Comparison of ENCODE assay signal across 19 mouse cellular contexts in genomic region chr2:60027166-60027565, GRCm38 (mm10).
"Had no signal": no experiment of that assay in that cellular context is flagged by ENCODE, and none has a peak within 500 bp of the region (broad histone marks: within the 10 kb centered on the region; RNA-seq: fewer than 3 reads in every experiment).

No protein-coding gene starts in this region.

- H3K4me1 ChIP-seq: liver, embryonic 15.5 days; lung, embryonic 15.5 days; stomach, embryonic 15.5 days had no signal

- ATAC-seq: liver, postnatal 0 days; lung, postnatal 0 days; midbrain, embryonic 13.5 days had no signal

- DNase-seq: liver, postnatal 0 days; lung, adult 2 months; lung, postnatal 14 days; lung, postnatal 36 days; right cerebral cortex, postnatal 14 days; thymus, adult 2 months; thymus, postnatal 14 days; thymus, postnatal 36 days had no signal

- H3K9me3 ChIP-seq: liver, embryonic 15.5 days; lung, embryonic 15.5 days; megakaryocyte, embryonic 14.5 days; midbrain, embryonic 13.5 days; midbrain, embryonic 15.5 days; neural tube, embryonic 13.5 days; stomach, embryonic 15.5 days had no signal

- H3K36me3 ChIP-seq: liver, embryonic 15.5 days; lung, embryonic 15.5 days; midbrain, embryonic 13.5 days; midbrain, embryonic 15.5 days; neural tube, embryonic 13.5 days; stomach, embryonic 15.5 days had no signal

- H3K9ac ChIP-seq: liver, embryonic 15.5 days; liver, postnatal 0 days; lung, embryonic 15.5 days; midbrain, embryonic 13.5 days; midbrain, embryonic 15.5 days; neural tube, embryonic 13.5 days; stomach, embryonic 15.5 days had no signal

- H3K27ac ChIP-seq: liver, embryonic 15.5 days; lung, embryonic 15.5 days; macrophage; midbrain, embryonic 13.5 days; neural tube, embryonic 13.5 days; stomach, embryonic 15.5 days; stomach, postnatal 0 days had no signal

- H3K4me2 ChIP-seq: liver, embryonic 15.5 days; lung, embryonic 15.5 days; midbrain, embryonic 11.5 days; midbrain, embryonic 13.5 days; midbrain, embryonic 15.5 days; neural tube, embryonic 13.5 days; stomach, embryonic 15.5 days had no signal

- H3K27me3 ChIP-seq: liver, embryonic 15.5 days; lung, embryonic 15.5 days; megakaryocyte, embryonic 14.5 days; midbrain, embryonic 13.5 days; midbrain, embryonic 15.5 days; neural tube, embryonic 13.5 days; stomach, embryonic 15.5 days had no signal

- H3K4me3 ChIP-seq: liver, embryonic 15.5 days; lung, embryonic 15.5 days; megakaryocyte, embryonic 14.5 days; midbrain, embryonic 13.5 days; midbrain, embryonic 15.5 days; neural tube, embryonic 13.5 days; stomach, embryonic 15.5 days had no signal
